Mouse (Mus musculus): ENCODE measurements at regions not wholly inside any gene's neighbourhood (a gene's known extent, or its start where the extent isn't known, plus 50 kb on each side); places are given as distances from the start of the nearest gene placed in this dataset.

GRCm38 (mm10) chr2:103899713-103900112, 58.1 kb upstream of the Lmo2 start:
- TF ChIP-seq POLR2A (IDR thresholded peaks at IDR 0.05; ENCODE audit: borderline replicate concordance, extremely low read depth, insufficient read depth, insufficient read length, poor library complexity, severe bottlenecking) (no peak), CTCF (IDR thresholded peaks at IDR 0.05; ENCODE audit: borderline replicate concordance, extremely low read depth, insufficient read depth, insufficient read length) (no peak)
